Mouse (Mus musculus) liver, embryonic 14 days (tissue): ENCODE measurements around the gene Vash2. TPM values are rescaled to one million over a fixed set of nuclear protein-coding genes. Genes with fewer than 3 reads are reported as not detected.

Experiments used
- polyA plus RNA-seq: library from polyadenylated mRNA; depleted of rRNA; stranded (reverse); fragments of >200 nt; gene quantifications from 2 replicates; pipeline ENCODE4 v1.2.3, GENCODE M21; 2012; rRNA removed

The Vash2 gene
- 0.28 and 0.58 TPM in 2 replicates for polyA plus RNA-seq

GRCm38 (mm10) chr1:190979100-190979563 is at the start of gene Vash2:
Gene Vash2, minus strand, starts transcription at chr1:190979296.

DNA sequence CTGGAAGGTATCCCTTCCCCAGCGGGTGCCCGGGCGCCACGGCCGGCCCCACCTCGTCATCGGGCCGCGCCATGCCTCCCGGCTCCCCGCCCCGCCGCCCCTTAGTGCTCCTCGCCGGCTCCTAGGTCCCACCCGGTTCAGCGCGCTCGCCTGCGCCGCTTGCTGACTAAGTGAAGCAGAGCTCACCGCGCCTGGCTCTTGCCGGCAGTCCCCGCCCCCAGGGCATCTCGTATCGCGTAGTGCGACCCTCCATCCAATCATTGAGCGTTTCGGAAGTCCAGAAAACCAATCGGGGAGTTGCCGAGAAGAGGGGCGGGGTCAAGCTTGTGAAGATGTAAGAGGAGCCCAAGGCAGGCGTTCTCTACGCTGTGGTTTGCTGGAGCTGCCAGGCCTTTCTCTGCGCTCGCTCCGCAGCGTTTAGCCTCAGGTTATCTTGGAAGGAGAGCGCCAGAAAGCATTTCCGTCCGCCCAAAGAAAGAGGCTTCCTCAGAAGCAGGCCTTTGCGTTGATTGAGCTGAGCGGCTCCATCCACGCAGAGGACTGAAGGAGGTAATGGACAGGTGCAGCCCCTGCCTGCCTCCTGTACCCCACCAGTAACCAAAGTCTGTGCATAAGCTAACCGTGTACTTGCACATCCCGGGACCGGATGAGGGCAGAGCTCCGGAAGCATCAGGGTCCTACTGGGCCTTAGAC is 47.1 kb upstream of the Vash2 start, which contains the start of gene Flvcr1:
Gene Flvcr1 (minus strand): TSS at position 138 of the 693 bp plus-strand sequence.

GRCm38 (mm10) chr1:190924812-190925211 is 54.3 kb downstream of the Vash2 start, which contains the start of gene Angel2:
Gene Angel2, plus strand, starts transcription at chr1:190925112.

GRCm38 (mm10) chr1:190911415-190912123 is 67.5 kb downstream of the Vash2 start, which contains the start of gene Rps6kc1:
Gene Rps6kc1, minus strand, starts transcription at chr1:190911770.

Other genes starting within 250 kb of the Vash2 start
- 1.8 and 2.7 TPM in 2 replicates for gene Rps6kc1, start 67.5 kb downstream of the Vash2 start, polyA plus RNA-seq
- gene Angel2, start 54.2 kb downstream of the Vash2 start, polyA plus RNA-seq = 12.3 and 13.2 TPM in 2 replicates
- 6.3 and 7.5 TPM in 2 replicates for gene Flvcr1, start 46.9 kb upstream of the Vash2 start, polyA plus RNA-seq
- gene Spata45, start 57.3 kb upstream of the Vash2 start, polyA plus RNA-seq = not detected in 2 replicates
- gene Tatdn3, start 83.6 kb upstream of the Vash2 start, polyA plus RNA-seq = 7.0 and 7.4 TPM in 2 replicates
- 9.7 and 11.7 TPM in 2 replicates for gene Nsl1, start 83.7 kb upstream of the Vash2 start, polyA plus RNA-seq
- 1.7 and 1.9 TPM in 2 replicates for gene Batf3, start 118.6 kb upstream of the Vash2 start, polyA plus RNA-seq
- gene Fam71a, start 185.5 kb upstream of the Vash2 start, polyA plus RNA-seq = not detected in 2 replicates
- 0.76 and 0.84 TPM in 2 replicates for gene Atf3, start 238.7 kb upstream of the Vash2 start, polyA plus RNA-seq